Mouse (Mus musculus): ENCODE measurements around the gene Ctnnd2.

The Ctnnd2 gene

DNA sequence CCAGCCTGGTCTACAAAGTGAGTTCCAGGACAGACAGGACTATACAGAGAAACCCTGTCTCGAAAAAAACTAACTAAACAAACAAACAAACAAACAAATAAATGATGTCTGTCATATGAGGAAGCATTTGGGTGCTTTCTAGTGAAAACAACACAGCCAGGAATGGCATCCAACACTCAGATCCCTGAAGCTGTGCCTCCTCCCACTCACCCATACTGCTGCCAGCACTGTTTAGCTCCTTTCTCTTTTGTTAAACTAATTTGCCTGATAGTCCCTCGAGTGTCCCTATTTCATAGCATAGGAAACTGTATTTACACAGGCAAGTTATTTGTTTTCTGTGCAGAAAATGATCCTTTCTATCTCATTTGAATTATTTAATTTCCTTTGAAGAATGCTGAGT, 546.8 kb downstream of the Ctnnd2 start:
- peak; percentile 69 for DNase-seq (ENCODE audit: low spot score)

DNA sequence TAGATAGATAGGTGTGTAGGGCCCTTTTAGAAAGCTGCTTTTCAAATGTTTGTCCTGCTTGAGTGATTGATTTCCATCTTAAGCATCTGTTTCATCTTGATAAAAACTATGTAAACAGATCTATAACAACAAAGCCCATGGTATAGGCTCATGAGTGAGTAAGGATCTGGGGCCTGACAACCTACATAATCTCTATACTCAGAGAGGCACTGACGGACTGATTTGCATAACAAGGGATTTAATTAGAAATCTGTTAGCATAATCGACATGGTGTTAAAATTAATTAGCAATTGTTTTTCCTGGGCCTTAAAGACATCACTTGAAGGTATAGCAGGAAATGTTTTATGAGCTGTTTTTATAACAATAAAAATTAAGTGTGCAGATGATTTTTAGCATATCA, 548.7 kb downstream of the Ctnnd2 start:
- DNase-seq (ENCODE audit: low spot score) = no peak

DNA sequence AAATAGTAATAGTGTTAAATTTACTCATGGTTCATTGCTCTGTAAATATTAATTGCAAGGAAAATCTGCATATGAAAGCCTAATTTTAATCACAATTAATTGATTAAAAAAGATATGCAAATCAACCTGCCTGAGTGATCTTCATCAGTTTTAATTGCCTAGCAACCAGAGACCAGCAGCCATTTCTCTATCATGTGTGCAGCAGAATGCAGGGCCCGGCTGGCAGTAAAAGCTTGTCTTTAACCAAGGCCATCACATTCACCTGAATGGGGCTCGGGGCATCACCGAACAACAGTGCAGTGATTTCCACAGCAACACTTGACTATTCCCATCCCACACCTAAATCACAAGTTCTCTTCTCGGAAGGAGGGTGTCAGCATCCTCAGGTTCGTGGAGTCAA, 553.7 kb downstream of the Ctnnd2 start:
- no peak for DNase-seq (ENCODE audit: low spot score)

DNA sequence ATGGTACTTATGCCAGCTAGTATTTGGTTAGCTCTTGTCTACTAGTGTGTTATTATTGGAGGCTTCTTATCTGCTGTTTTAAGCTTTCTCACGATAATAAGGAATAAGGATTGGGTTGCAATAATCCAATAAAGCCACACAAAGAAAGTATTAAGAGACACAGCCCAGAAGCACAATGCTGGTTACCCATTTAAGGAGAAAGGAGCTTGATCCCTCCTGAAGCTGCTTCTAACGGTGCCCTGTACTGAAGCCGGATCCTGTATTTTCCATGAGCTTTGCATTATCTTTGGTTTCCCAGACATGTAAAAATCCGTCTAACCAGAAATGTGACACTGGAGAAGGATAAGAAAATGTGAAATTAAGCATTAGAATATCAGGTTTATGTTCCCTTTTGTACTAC, 565.8 kb downstream of the Ctnnd2 start:
- DNase-seq (ENCODE audit: low spot score) = no peak

DNA sequence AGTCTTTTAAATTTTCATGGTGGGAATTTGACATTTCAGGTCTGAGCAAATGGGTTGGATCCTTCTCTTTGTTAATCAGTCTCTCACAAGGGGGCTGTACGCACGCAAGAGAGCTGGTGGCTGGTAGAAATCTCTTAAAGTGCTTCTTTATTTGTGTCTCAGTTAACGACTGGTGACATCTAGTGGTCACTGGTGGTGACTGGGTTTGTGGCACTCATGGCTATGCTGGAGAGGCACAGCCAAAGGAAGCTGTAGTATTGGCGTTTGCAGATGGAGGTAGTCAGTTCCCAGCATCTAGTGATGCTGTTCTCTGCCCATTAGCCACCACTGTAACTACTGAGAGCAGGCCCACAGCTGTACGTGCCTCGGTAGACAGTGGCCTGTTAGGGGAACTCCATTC, 568.3 kb downstream of the Ctnnd2 start:
- peak; percentile 83 for DNase-seq (ENCODE audit: low spot score)

DNA sequence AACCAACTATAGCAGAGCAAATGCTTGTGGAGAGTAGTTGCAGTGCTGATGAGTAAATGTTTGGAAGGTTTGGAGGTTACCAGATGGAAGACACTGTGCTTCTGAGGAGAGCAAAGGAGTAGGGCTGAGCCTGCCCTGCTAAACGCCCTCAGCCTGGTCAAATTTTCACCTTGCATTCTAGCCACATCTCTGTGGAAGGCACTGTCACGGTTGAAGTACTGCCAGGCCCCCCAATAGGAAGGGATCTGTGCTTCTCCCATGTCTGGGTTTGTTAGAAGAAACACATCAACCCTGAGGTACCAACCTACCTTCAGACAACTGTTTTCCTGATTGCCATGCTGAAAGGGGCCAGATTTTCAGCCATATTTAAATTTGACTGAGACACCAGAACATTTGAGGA, 585.6 kb downstream of the Ctnnd2 start:
- no peak for DNase-seq (ENCODE audit: low spot score)

DNA sequence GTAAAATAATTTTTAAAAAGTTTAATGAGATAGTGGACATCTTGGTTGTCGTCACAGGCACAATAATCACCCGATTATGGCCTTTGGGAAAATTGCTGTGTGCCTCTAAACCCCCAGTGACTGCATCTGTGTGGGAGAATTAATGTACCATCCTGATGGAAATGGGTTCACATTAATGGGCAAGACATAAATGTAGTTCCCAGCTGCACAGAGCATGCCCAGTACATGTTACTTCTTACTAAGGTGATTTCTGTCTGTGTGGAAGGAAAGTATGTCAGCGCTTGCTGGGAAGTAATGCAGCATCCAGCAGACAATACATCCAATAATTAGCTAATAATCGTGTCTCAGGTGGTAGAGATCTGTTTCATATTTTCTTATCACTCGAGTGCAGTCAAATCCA, 589.8 kb downstream of the Ctnnd2 start:
- no peak for DNase-seq (ENCODE audit: low spot score)

DNA sequence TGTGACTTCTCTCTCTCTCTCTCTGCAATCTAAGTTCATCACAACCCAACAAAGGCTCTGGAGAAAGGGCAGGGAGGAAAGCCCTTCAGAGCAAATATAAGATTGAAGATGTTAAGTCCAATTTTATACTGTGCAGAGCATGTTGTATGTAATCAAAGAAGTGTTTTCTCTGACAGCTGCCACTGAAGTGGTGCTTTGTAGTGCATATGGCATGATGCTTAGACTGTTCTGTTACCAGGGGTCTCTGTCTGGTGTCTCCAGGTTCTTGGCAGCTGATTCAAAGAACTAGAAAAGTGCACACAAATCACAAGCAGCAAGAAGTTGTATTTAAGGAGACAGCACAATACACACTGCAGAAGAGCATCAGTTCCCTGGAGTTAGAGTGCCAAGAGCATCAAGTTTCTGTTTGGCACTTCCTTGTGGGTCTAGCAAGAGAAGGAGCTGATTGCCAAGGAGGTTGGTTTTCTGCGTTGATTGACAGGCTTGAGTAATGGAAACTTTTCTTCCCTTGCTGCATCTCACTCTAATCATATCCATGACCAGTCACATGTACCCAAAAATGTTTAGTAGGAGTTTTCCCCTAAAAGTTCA, 590.4 kb downstream of the Ctnnd2 start:
- no peak for DNase-seq (ENCODE audit: low spot score)

DNA sequence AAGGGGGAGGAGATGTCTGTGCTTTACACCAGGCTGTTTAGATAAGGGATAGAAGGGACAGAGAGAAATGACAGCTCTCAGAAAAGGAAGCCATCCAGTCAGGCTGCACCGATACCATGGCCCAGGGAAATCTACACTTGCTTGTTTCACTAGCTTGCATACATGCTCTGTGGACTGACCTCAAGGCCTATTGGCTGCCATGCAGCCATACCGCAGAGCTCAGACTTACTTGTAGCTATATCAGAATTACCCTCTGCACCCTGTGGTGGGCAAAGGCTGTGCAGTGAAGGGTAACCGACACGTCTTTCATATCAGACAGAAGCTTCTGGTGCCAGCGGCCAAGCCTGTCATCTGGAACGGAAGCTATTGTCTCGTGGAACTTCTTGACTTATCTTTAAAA, 604.5 kb downstream of the Ctnnd2 start:
- DNase-seq (ENCODE audit: low spot score) = no peak

DNA sequence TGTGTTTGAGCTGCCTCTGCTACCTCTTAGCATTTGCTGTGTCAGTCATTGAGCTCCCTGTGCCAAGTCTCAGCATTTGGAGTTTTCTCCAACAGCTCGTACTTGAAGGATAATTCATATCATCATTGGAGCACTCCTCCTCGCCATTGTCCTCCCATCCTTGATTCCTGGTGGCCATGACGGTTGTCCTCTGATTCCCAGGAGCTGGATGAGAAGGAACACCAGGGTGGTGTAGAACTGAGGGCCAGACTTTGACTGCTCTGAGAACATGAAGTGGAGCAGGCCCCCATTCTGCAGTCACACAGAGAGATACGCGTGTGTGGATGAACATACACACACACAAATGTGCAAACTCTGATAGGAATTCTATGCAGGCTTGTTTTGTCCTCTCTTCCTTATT, 605.4 kb downstream of the Ctnnd2 start:
- DNase-seq (ENCODE audit: low spot score) = no peak

DNA sequence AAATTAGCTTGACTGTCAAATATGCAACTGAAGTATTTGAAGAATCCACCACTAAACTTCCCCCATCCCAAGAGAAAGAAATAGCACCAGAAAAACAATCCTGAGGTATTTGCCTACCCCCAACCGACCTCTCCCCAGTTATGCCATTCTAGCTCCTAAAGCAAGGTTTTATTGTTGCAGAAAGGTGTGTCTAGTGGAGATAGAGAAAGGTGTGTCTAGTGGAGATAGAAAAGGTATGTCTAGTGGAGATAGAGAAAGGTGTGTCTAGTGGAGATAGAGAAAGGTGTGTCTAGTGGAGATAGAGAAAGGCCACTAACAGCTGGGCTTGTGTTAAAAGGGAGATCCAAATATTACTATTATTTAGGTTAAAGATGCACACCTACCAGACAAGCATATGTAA, 607.5 kb downstream of the Ctnnd2 start:
- no peak for DNase-seq (ENCODE audit: low spot score)

DNA sequence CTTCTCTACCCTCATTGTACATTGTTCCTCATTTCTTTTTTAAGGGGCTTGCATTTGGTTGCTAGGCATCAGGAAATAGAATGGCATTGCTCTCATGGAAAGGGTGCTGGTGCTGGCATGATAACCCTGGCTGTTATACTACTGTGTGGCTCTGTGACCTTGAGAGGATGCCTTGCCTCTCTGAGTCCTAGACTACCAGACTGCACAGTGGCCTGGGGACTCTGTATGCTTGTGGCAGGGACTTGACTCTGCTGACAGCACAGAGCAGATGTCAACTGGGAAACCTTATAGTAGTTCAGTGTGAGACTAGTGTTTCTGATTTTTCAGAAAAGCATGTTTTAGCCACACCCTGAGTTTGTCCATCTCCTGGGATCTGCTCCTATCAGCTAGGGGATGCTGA, 608.6 kb downstream of the Ctnnd2 start:
- DNase-seq (ENCODE audit: low spot score) = no peak

DNA sequence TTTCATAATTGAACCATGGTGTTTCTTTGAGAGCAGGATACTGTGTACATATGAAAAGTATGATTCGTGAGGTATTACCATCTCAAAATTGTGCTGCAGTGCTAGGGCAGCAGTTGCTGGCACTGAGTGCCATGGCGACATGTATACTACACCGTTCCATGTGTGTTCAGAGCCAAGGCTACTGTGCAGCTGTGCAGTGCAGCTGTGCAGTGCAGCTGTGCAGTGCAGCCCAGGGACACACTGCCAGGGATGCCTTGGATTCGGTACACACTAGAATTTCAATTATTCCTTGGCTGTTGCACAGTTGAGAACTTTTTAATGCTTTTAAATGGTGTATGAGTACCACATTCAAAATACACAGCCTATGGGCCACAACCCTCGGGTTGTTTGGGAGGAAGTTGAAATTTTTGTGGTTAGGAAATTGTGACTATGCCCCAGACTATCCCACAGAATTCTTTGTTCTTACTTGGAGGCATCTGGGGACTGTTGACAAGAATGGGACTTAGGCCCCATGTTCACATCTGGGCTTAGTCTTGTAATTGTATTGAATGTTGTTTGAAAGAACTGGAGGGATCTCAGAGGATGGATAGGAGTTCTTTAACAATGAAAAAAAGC, 613.4 kb downstream of the Ctnnd2 start:
- DNase-seq (ENCODE audit: low spot score) = no peak

DNA sequence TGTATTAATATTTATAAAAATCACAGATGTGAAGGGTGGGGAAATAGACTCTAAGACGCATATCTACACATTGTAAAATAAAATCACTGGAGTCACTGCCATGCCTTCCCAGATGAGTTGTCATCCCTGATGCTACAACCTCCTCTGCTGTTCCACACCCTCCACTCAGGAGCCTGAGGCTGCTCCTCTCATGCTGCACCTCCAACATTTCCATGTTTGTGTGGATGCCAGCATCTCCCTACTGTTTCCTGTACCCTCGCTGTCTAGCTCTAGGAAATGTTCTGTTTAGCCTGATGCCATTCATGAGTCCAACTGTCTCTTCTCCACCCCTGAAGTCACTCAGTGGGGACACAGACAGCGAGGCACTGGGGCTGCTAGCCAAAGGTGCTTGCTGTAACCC, 620.9 kb downstream of the Ctnnd2 start:
- DNase-seq (ENCODE audit: low spot score) = no peak

DNA sequence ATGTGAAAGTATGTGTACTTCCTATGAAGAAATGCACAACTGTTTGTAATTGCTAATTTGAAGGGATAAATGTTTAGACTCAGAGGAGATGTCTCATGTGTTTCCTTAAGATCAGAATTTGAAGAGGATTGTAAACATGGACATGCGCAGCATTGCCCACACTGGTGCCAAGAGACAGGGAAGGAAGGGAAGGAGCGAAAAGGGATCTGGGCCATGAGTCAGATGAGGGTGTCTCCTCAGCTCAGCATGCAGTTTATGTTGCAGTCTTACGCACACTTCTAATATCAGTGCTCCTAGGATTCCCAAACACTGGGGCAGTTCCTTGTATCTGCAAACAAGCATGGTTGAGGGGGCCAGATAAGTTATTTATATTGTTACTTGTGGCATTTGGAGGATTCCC, 623.3 kb downstream of the Ctnnd2 start:
- DNase-seq (ENCODE audit: low spot score) = no peak

DNA sequence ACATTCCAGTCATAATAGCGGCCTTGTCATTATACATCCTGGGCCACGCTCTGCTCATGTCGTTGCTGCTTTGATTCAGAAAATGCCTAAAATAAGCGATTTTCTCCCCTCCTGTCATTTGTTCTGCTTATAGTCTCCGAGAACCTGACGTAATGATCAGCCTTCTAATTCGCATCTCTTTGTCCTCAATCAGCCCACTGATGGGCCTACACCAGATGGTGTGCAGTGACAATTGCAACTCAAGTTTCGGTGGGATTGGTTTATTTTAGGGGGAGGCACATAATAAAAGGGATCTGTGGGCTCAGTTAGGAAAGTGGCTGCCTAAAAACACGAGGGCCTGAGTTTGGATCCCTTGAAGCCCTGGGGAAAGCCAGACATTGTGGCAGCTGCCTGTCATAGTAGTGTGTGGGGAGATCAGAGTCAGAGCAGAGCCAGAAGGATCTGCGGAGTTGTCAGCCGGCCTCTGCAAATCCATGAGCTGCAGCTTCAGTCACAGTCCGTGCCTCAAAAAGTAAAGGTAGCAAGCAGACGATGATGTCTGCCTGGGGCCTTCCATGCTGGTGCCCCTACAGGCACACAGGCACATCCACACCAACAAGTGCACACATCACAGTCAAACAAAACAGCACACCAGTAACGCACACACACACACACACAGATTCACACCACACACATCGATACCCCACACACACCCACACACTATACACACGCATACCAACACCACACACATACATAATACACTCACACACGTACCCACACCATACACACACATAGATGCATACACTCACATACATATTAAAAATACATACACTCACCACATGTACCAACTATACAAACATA, 655.3 kb downstream of the Ctnnd2 start:
- peak; percentile 8 for DNase-seq (ENCODE audit: low spot score)

DNA sequence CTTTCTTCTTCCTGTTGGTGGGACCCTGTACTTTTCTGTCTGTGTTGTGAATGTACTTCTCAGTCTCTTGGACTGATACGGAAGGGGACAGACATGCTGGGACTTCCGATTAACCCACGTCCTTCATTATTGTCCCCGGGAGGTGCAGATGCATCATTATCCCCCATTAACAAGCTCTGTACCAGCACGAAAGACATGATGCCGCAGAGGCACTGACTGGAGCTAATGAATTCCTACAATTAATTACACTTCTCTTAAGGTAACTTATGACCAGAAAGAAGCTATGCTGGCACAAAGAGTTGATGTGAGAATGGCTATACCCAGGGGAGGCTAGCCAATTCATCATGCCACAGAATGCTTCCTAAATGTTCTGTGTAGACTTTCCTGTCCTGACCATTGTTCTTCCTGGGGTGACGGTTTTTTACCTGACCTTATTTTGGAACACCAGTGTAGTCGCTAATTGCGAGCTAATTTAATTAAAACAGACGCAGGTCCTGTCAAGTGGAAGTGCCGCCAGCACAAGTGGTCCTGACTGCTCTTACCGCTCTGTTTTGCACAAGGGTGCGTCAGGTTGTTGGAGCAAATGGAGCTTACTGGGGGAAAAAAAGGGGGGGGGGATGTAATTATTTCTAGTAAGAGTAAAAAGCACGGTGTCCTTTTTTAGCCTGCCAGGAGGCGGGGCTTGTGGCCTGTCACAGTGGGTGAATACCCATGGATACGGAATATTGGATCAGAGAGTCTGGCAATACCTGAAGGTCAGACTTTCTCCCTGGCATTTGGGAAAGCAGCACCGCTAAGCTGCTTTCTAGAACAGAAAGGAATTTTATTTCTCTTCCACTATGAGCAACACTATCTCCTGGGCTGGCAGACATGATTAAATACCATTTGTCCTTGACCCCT, 685.1 kb downstream of the Ctnnd2 start:
- DNase-seq (ENCODE audit: low spot score) = no peak

DNA sequence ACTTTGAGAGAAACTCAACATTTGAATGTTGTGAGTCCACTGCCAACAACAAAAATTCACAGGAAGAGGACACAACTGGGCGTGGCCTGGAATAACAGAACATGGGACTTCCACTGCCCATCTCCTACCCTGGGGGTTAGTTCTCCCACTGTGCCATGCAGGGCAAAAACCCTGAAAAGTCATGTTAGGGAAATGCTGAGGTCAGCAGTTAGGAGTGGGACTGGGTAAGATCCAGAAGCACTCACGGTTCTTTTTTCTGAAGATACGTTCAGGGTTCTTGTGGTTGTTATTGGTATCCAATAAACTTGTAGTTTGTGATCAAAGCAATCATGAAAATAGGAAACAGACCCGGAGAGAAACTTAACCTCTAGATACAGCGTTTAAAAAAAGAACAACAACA, 695.0 kb downstream of the Ctnnd2 start:
- DNase-seq (ENCODE audit: low spot score) = no peak

DNA sequence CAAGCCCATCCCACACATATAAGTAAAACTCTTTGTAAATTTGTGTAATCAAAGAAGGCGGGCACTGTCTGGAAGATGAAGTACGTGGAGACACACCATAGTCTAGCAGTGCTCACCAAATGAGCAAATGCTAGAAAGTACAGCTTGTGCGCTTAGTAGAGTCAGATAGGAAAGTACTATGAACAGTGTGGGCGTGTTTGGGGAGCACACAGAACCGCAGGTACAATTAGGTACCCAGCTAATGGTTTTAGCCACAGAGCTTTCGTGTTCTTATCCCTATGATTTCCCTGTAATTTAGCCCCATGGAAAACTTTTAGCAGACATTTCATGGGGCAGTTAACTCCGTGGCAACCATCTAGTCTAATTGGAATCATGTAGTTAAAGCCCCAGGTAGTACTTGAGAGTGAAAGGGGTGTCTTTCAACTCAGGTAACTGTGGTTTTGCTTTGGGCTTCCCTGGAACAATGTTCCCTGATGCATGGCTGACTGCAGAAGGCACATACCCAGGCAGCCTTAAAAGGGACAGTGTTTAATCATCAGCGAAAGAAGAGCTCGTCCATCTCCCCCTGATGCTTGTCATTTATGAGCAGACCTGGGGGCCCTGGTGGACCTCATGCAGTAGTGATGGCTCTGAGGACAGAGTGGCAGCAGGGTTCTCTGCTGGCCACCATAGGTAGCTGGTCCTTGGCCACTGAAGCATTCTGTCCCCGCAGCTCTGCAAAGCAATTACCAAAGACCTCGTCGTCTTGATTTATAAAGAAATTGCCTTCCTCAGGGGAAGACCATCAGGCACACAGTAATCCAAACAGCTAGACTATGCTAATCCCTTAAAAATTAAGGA, 697.5 kb downstream of the Ctnnd2 start:
- no peak for DNase-seq (ENCODE audit: low spot score)

DNA sequence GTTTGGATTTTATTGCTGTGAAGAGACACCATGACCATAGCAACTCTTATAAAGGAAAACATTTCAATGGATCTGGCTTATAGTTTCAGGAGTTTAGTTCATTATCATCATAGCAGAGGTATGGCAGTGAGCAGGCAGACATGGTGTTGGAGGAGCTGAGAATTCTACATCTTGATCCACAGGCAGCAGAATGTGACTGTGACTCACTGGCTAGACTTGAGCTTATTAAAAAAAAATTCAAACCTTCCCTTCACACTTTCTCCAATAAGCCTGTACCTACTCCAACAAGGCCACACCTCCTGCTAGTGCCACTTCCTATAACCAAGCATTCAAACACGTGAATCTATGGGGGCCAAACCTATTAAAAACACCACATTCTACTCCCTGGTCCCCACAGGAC, 703.1 kb downstream of the Ctnnd2 start:
- DNase-seq (ENCODE audit: low spot score) = no peak

DNA sequence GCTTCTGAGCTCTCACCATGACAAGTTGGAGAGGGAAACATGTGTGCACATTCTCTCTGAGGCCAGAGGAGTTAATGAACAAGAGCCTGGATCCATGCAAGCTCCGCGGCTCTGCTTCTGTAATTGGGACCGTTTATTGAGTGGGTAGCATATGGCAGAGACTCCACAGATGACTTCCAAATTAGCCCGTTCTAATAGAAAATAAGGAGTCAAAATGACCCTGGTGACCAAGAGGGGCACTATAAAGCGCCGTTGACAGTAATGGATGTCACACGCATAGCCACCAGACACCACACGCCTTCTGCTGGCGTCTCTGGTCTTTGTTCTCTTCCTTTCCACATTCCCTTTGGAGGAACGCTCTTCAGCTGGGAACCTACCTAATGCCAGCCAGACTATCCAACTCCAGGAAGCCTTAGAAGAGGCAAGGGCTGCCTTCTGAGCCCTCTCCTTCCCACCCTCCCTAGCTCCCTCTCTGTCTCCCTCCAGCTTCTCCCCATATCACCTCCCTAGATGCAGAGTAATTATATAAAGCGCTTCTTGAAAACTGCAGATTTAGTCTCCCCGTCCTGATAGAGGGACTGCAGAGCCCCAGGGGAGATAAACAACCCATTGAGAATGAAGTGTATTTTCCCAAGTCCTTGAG, 712.4 kb downstream of the Ctnnd2 start:
- no peak for DNase-seq (ENCODE audit: low spot score)
